Mouse (Mus musculus): ENCODE measurements at regions not wholly inside any gene's neighbourhood (a gene's known extent, or its start where the extent isn't known, plus 50 kb on each side); places are given as distances from the start of the nearest gene placed in this dataset.

- DNase-seq = no peak
These were observed 242.9 kb upstream of the Rpl38 start for GRCm38 (mm10) chr11:114425447-114425846.

DNA sequence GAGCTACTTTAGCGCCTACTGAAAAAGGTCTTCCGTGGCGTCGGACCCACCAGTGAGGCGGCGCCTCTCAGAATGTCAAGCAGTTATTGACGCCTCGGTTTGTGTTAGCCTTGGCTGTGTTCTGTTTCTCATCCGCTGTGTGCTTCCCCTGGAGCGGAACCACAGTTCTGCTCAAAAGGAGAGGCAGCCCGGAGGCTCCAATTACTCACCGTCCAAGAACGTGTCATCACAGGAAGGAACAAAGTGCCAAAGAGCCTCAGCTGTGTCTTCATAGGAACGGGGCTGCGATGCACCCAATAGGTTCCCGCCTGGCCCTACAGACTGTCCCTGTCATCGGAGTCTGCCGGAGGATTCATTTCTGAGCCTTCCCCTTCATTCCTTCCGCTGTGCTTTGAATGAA, 245.0 kb upstream of the Rpl38 start:
- no peak for DNase-seq

DNA sequence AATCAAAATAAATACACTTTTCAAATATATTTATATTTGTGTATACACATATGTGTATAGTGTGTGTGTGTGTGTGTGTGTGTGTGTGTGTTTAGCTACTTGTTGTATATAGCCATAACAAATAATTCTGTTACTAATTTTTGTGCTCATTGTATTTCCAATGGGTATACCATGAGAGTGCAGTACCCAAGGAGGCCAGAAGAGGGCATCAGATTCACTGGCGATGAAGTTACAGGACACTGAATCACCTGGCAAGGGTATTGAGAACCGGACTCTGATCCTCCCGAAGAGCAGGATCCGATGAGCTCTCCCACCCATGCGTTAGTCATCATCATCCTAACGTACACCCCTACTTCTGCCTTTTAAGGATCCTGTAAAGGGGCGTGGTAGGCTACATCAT, 249.3 kb upstream of the Rpl38 start:
- DNase-seq = no peak

DNA sequence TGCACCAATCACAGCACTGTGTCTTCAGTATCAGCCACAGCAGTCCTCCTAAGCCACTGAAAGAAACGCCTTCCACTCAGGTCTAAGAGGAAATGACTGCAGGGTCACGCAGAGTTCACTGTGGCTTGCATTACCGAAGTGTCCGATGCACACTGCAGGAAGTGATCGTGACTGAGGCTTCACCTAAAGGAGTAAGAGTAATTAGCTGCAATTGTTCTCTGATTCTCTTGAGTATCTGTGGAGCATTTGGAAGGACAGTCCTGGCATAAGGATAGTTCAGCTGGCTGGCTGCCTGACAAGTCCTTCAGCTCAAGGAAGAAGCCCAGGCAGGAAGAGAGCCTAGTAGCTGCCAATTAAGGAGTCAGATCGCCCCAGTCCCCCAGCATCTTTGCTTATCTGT, 252.2 kb upstream of the Rpl38 start:
- DNase-seq = peak; percentile 41

DNA sequence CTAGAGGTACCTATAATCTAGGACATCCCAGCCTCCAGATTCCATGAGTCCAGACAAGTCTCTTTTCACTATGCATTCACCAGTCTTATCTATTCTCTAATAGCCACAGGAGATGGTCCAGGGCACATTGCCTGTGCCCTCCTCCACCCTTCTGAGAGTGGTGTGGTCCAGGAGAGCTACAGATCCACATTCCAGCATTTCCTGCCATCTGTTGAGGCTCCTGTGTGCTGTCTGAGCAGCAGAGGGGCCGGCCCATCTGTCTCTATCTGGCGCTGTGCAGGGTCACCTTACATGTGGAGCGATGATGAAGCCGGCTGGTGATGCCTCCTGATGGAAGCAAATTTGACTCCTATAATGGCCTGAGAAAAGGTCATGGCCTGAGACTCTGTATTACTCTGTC, 263.9 kb upstream of the Rpl38 start:
- DNase-seq = no peak

DNA sequence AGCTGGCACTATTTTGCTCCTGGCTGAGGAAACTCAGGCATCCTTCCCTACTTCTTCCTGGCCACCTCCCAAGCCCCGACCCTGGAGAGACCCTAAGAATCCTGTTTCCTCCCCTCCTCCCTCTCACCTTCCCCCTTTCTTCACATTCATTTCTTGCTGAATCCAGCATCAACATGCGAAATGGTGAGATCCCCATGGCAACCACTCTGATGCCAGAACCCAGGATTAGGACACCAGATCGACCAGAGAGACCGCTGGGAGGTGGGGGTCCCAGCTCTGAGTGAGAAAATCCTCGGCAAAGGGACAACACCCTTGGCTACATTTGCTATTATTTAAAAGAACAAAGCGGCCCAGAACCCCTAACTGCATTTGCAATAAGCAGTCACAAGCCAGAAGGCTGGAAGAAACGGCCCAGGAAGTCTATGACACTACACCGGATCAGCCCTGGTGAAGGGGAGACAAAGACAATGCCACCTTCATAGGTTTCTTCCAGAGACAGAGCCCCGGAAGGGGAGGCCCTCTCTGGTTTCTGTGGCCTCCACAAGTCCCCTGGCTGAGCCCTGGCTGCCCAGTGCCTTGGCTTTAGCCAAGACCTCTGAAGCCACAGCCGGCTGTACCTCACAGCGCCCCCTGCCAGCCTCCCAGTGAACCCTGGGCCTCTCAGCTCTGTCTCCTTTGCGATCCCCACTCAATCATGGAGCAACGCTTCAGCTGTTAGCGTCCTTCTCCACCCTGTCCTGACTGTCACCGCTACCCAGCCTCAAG, 265.6 kb upstream of the Rpl38 start:
- DNase-seq = no peak

GRCm38 (mm10) chr11:114400701-114401100, 267.6 kb upstream of the Rpl38 start:
- DNase-seq = no peak

DNA sequence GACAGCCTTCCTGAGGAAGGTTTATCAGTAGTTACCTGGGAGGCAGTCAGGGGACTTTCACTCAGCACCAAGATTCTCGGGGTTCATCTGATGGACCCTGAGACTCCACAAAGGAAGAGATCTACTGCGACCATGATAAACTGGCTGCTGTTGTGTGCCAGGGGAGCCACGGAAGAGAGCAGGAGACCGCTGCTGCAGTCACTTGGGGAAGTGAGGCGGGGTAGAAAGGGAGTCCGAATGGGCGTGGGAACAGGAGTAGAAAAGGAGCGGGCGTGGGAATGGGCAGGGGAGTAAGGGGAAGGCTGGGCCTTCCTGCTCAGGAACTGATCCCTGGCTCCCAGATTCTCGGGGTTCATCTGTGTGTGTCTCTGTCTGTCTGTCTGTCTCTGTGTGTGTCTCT, 276.2 kb upstream of the Rpl38 start:
- DNase-seq = no peak

- DNase-seq = no peak
These were observed 276.8 kb upstream of the Rpl38 start for GRCm38 (mm10) chr11:114391553-114391952.

DNA sequence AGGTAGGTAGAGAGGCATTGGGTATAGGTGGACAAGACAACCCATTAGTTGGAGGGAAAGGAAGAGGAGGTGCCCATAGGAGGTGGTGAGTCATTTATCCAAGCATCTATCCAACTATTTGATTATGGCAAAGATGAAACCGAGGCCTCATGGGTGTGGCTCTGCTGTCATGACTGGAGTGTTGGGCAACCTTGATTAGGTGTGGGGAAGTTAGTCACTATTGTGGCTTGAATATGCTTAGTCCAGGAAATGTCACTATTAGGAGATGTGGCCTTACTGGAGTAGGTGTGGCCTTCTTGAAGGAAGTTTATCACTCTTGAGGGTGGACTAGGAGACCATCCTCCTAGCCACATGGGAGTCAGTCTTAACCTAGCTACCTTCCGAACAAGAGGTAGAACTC, 281.2 kb upstream of the Rpl38 start:
- no peak for DNase-seq

GRCm38 (mm10) chr11:114379411-114379824, 288.9 kb upstream of the Rpl38 start:
- peak; percentile 33 for DNase-seq

DNA sequence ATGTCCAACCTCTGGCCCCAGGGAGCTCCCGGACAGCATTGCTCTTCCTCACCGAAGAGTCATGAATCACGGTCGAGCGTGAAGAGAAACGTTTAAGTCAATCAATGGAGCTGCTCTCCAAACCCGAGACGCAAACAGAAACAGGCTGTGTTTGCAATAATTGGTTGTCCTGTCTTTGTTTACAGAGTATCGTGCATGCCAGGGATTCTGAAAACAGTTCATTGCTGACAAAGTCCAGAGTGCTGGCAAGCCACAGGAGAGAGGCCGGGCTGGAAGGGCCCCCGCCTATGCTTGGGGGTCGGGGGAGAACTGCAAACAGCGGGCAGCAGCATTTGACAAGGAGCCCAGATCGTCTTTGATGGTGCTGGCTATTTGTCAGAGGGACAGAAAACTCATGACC, 292.4 kb upstream of the Rpl38 start:
- DNase-seq = peak; percentile 3

DNA sequence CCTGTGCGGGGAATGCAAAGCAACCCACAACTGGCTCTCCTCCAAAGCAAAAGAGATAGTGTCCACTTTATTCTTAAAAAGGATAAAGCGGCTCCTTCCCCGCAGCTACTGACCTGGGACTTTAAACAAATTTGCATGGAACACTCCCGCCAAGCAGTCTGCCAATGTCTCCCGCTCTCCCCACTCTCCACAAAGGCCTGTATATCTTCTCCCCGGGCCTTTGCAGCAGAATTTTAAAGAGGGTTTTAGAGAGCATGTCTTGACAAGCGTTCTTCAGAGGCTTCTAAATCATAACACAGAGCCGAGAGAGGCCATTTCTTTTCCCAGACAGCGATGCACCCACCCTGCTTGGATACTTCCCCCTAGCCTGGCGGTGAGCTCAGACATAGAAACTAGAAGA, 297.6 kb upstream of the Rpl38 start:
- DNase-seq = no peak

DNA sequence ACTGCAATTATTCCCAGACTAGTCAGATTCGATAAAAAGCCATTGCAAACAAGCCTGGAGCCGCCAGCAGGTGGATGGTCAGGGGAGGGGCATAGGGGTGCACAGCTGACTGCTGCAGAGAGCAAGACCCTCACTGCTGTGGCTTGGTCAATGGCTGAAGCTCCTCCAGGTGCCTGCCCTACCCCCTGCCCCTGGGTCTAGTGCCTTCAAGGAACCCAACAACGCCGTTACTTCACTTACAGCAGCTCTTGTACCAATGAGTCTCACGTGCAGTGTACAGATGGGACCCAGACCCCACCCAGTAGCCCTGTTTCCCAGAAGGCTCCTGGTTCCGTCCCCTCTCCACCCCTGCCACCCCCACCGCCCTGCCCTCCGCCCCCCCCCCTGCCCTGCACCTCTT, 300.5 kb upstream of the Rpl38 start:
- no peak for DNase-seq

DNA sequence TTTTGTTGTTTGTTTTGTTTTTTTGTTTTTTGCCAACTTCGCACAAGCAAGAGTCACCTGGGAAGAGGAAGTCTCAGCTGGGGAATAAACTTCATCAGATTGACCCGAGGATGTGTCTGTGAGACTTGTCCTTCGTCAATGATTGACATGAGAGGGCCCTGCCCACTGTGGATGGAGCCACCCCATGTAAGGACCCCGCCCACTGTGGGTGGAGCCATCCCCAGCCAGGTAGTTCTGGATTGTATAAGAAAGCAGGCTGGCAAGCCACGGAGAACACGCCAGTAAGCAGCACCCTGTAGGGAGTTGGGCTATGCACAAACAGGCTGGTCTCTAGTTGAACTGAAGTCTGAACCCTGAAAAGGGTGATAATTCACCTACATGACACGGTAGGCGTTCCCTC, 294.1 kb upstream of the Sdk2 start:
- DNase-seq = no peak

GRCm38 (mm10) chr11:114360321-114360720, 293.5 kb upstream of the Sdk2 start:
- DNase-seq = no peak

GRCm38 (mm10) chr11:114352146-114352795, 285.4 kb upstream of the Sdk2 start:
- no peak for DNase-seq

DNA sequence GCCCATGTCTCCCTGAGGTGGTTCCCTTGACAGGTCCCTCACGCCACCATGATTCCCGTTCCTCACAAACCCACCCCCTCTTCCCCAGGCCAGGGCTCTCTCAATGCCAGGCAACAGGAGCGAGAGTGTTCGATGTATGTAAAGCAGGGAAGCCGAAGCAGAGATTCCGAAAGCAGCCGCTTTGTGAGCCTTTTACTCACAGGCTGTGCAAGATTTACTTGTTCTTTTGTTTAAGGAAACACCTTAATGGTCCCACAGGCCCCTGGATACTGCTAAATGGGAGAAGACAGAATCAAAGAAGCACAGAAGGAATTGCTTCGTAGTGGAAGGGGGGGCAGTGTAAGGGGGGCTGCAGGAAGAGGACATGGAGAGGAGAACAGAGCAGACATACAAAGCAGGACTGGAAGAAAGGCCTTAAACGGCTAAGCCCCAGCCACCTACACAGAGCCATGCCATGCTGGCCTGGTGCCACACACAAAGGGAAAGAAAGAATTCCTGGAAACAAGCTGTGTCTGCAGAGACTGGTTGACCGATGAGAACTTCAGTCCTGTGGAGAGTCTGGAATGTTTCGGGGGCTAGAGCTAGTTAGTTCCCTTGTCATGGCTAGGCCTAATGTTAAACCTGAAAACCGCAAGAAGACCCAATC, 270.1 kb upstream of the Sdk2 start:
- peak; percentile 21 for DNase-seq

DNA sequence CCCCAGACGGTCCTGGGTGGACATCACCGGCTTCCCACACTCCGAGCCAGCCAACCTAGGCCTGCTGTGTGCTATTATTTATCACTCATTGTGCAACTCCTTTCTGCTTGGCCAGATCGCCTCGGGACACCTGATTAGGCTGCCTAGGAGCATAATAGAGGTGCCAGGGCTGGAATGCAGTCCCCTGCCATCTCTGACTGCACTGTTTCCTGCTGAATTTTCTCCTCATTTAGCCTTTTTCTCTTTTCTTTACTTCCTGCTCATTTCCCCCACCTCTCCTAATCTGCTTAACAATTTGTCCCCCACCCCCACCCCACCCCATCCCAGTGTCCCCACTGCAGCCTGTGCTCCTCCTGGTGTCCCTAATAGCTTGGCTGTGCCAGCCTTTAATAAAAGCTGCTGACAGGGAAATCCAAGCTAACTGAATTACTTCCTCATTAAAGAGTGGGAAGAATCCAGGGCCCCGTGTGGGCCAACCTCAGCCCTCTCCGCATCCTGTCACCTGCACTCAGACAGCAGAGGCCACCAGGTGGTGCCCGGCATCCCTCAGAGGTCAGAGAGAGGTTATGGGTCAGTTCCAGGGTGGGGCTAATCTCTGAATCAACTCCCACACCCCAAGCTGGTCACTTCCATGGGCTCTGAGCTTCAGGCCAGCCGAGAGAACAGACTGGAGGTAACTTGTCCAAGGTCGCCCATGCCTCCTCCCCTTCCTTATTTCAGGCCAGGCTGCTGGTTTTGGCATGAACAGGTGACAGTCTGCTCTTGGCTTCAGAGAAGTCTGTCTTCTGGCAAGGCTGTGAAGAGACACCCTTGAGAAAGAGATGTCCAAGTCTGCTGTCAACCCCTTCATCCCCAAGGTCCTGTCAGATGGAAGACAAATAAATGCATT, 269.3 kb upstream of the Sdk2 start:
- DNase-seq = no peak

GRCm38 (mm10) chr11:114331579-114332150, 264.8 kb upstream of the Sdk2 start:
- peak; percentile 38 for DNase-seq

DNA sequence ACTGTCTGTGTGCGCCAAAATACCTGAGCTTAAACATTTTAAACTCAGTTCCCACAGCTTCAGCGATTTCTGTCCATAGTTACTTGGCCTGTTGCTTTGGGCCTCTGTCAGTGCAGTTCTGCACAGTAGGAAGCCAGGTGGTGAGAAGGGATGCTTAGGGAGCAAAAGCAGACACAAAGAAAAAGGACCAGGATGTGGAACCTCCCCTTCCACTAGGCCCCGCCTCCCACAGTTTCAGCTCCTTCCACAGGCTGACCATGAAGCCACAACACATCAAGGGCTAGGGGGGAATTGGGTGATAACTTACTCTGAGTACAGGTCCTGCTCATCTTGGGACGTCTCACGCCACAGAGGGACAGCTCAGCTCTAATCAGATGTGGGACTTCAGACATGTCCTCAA, 263.5 kb upstream of the Sdk2 start:
- DNase-seq = no peak

- no peak for DNase-seq
These were observed 255.8 kb upstream of the Sdk2 start for GRCm38 (mm10) chr11:114322627-114323026.

GRCm38 (mm10) chr11:114321974-114322373, 255.1 kb upstream of the Sdk2 start:
- DNase-seq = no peak
